Comparison of ENCODE assay signal across 23 mouse cellular contexts in genomic region chr14:37306622-37307274, GRCm38 (mm10).
DNase-seq lines count a peak whose midpoint lies in the region; ATAC-seq lines count a peak whose summit lies in the region.
"Had no signal": no experiment of that assay in that cellular context is flagged by ENCODE, and none has a peak within 500 bp of the region (broad histone marks: within the 10 kb centered on the region; RNA-seq: fewer than 3 reads in every experiment).

No protein-coding gene starts in this region.

- 59% methylated on average over 2 of the region's 2 CpGs for whole genome bisulfite sequencing in forebrain, embryonic 14.5 days
- 73% methylated on average over 2 of the region's 2 CpGs for WGBS in forebrain, embryonic 10.5 days
- 47% methylated on average over 2 of the region's 2 CpGs for WGBS in hindbrain, embryonic 15.5 days
- 57% methylated on average over 2 of the region's 2 CpGs for WGBS in hindbrain, embryonic 12.5 days
- whole genome bisulfite sequencing in neural tube, embryonic 14.5 days, result 48% methylated on average over 2 of the region's 2 CpGs
- 43% methylated on average over 2 of the region's 2 CpGs for WGBS in neural tube, embryonic 15.5 days

- H3K4me3 ChIP-seq in forebrain, embryonic 14.5 days (ENCODE audit: low read depth, low read length), result no peak overlapping the region
- H3K4me3 ChIP-seq in forebrain, embryonic 10.5 days, result no peak overlapping the region
- no peak overlapping the region for H3K4me3 ChIP-seq in hindbrain, embryonic 15.5 days
- H3K4me3 ChIP-seq in hindbrain, embryonic 12.5 days, result no peak overlapping the region
- H3K4me3 ChIP-seq in neural tube, embryonic 14.5 days (ENCODE audit: low read depth, low read length), result no peak overlapping the region
- no peak overlapping the region for H3K4me3 ChIP-seq in neural tube, embryonic 15.5 days (replicated peaks)
- H3K4me3 ChIP-seq: layer of hippocampus, adult 2 months; liver, embryonic 13.5 days; lung, embryonic 15.5 days; midbrain, embryonic 12.5 days had no signal

- H3K36me3 ChIP-seq in forebrain, embryonic 14.5 days (ENCODE audit: control insufficient read depth, insufficient read depth, low read length), result no peaks in the 10 kb centered on the region
- no peaks in the 10 kb centered on the region for H3K36me3 ChIP-seq in forebrain, embryonic 10.5 days (replicated peaks)
- H3K36me3 ChIP-seq in hindbrain, embryonic 15.5 days, result no peaks in the 10 kb centered on the region
- no peaks in the 10 kb centered on the region for H3K36me3 ChIP-seq in hindbrain, embryonic 12.5 days
- H3K36me3 ChIP-seq in neural tube, embryonic 14.5 days (ENCODE audit: control insufficient read depth, insufficient read depth, low read length), result no peaks in the 10 kb centered on the region
- H3K36me3 ChIP-seq in neural tube, embryonic 15.5 days, result no peaks in the 10 kb centered on the region
- H3K36me3 ChIP-seq: G1E; liver, embryonic 13.5 days; lung, embryonic 15.5 days; midbrain, embryonic 12.5 days had no signal

- H3K27me3 ChIP-seq in forebrain, embryonic 14.5 days (replicated peaks; ENCODE audit: control insufficient read depth, insufficient read depth, low read length), result no peaks in the 10 kb centered on the region
- no peaks in the 10 kb centered on the region for H3K27me3 ChIP-seq in forebrain, embryonic 10.5 days (ENCODE audit: poor library complexity, severe bottlenecking)
- no peaks in the 10 kb centered on the region for H3K27me3 ChIP-seq in hindbrain, embryonic 15.5 days
- no peaks in the 10 kb centered on the region for H3K27me3 ChIP-seq in hindbrain, embryonic 12.5 days
- no peaks in the 10 kb centered on the region for H3K27me3 ChIP-seq in neural tube, embryonic 14.5 days (ENCODE audit: control insufficient read depth, insufficient read depth, low read length)
- H3K27me3 ChIP-seq in neural tube, embryonic 15.5 days (replicated peaks), result no peaks in the 10 kb centered on the region
- H3K27me3 ChIP-seq: liver, embryonic 13.5 days; lung, embryonic 15.5 days; midbrain, embryonic 12.5 days had no signal

- no peak for ATAC-seq in forebrain, embryonic 14.5 days
- peak; percentile 63; the same call in 1 of the 2 replicates for ATAC-seq in hindbrain, embryonic 15.5 days (ENCODE audit: low FRiP score, low read depth)
- ATAC-seq in hindbrain, embryonic 12.5 days (ENCODE audit: low FRiP score), result no peak
- ATAC-seq in neural tube, embryonic 14.5 days (ENCODE audit: low read depth), result peak; percentile 61; the same call in 1 of the 2 replicates
- peak; percentile 31; the same call in 1 of the 2 replicates for ATAC-seq in neural tube, embryonic 15.5 days (ENCODE audit: low FRiP score)
- ATAC-seq: activated CD4-positive, CD25-positive, alpha-beta regulatory T cell, adult 4 months had no signal

- H3K4me2 ChIP-seq in forebrain, embryonic 14.5 days (ENCODE audit: low read length), result no peak overlapping the region
- H3K4me2 ChIP-seq in hindbrain, embryonic 15.5 days, result no peak overlapping the region
- no peak overlapping the region for H3K4me2 ChIP-seq in hindbrain, embryonic 12.5 days (replicated peaks)
- H3K4me2 ChIP-seq in neural tube, embryonic 14.5 days (ENCODE audit: low read depth, low read length), result no peak overlapping the region
- no peak overlapping the region for H3K4me2 ChIP-seq in neural tube, embryonic 15.5 days
- H3K4me2 ChIP-seq: liver, embryonic 13.5 days; lung, embryonic 15.5 days; midbrain, embryonic 12.5 days had no signal

- H3K9me3 ChIP-seq in forebrain, embryonic 14.5 days (replicated peaks; ENCODE audit: control insufficient read depth, low read length), result no peaks in the 10 kb centered on the region
- no peaks in the 10 kb centered on the region for H3K9me3 ChIP-seq in forebrain, embryonic 10.5 days
- H3K9me3 ChIP-seq in hindbrain, embryonic 15.5 days, result no peaks in the 10 kb centered on the region
- H3K9me3 ChIP-seq in hindbrain, embryonic 12.5 days (replicated peaks), result no peaks in the 10 kb centered on the region
- no peaks in the 10 kb centered on the region for H3K9me3 ChIP-seq in neural tube, embryonic 14.5 days (ENCODE audit: control insufficient read depth, low read length)
- no peaks in the 10 kb centered on the region for H3K9me3 ChIP-seq in neural tube, embryonic 15.5 days (replicated peaks)
- H3K9me3 ChIP-seq: G1E; liver, embryonic 13.5 days; lung, embryonic 15.5 days; midbrain, embryonic 12.5 days had no signal

- H3K9ac ChIP-seq in forebrain, embryonic 14.5 days (ENCODE audit: low read length), result no peak overlapping the region
- no peak overlapping the region for H3K9ac ChIP-seq in hindbrain, embryonic 15.5 days
- H3K9ac ChIP-seq in hindbrain, embryonic 12.5 days, result no peak overlapping the region
- H3K9ac ChIP-seq in neural tube, embryonic 14.5 days (replicated peaks; ENCODE audit: low read depth, low read length), result no peak overlapping the region
- no peak overlapping the region for H3K9ac ChIP-seq in neural tube, embryonic 15.5 days (replicated peaks)
- H3K9ac ChIP-seq: liver, embryonic 13.5 days; lung, embryonic 15.5 days; midbrain, embryonic 12.5 days had no signal

- no peak overlapping the region for H3K27ac ChIP-seq in forebrain, embryonic 14.5 days (ENCODE audit: low read depth, low read length)
- H3K27ac ChIP-seq in forebrain, embryonic 10.5 days, result no peak overlapping the region
- H3K27ac ChIP-seq in hindbrain, embryonic 15.5 days (replicated peaks), result no peak overlapping the region
- no peak overlapping the region for H3K27ac ChIP-seq in hindbrain, embryonic 12.5 days
- H3K27ac ChIP-seq in neural tube, embryonic 14.5 days (ENCODE audit: low read depth, low read length), result no peak overlapping the region
- no peak overlapping the region for H3K27ac ChIP-seq in neural tube, embryonic 15.5 days (replicated peaks)
- H3K27ac ChIP-seq: layer of hippocampus, adult 2 months; liver, embryonic 13.5 days; lung, embryonic 15.5 days; midbrain, embryonic 12.5 days had no signal

- H3K4me1 ChIP-seq in forebrain, embryonic 14.5 days (ENCODE audit: control insufficient read depth, insufficient read depth, low read length), result no peaks in the 10 kb centered on the region
- H3K4me1 ChIP-seq in forebrain, embryonic 10.5 days, result no peaks in the 10 kb centered on the region
- no peaks in the 10 kb centered on the region for H3K4me1 ChIP-seq in hindbrain, embryonic 15.5 days (replicated peaks)
- H3K4me1 ChIP-seq in hindbrain, embryonic 12.5 days, result no peaks in the 10 kb centered on the region
- no peaks in the 10 kb centered on the region for H3K4me1 ChIP-seq in neural tube, embryonic 14.5 days (ENCODE audit: control insufficient read depth, insufficient read depth, low read length)
- H3K4me1 ChIP-seq in neural tube, embryonic 15.5 days, result no peaks in the 10 kb centered on the region
- H3K4me1 ChIP-seq: liver, embryonic 13.5 days; lung, embryonic 15.5 days; midbrain, embryonic 12.5 days had no signal

- DNase-seq in forebrain, embryonic 14.5 days (ENCODE audit: low spot score), result peak; percentile 10
- no peak for DNase-seq in forebrain, embryonic 10.5 days (ENCODE audit: extremely low spot score, low spot score)
- DNase-seq in neural tube, embryonic 10.5 days (ENCODE audit: extremely low spot score, low spot score), result no peak
- no peak for DNase-seq in adrenal gland, postnatal 36 days
- DNase-seq: adrenal gland, postnatal 10 days; cerebellum, adult 11-12 months; cerebellum, postnatal 36 days; gastrocnemius, postnatal 10 days; heart, adult 11 months; kidney, adult 8-10 months; kidney, postnatal 14 days; layer of hippocampus, postnatal 36 days; liver, embryonic 13.5 days; thymus, postnatal 14 days had no signal

Comparison
In these comparisons a context has a peak if more than half of its experiments do, and no peak if none do; other contexts are left out.
1. ATAC-seq: peak in hindbrain, embryonic 15.5 days (single experiment), neural tube, embryonic 14.5 days (single experiment) and neural tube, embryonic 15.5 days (single experiment); none in forebrain, embryonic 14.5 days (single experiment) and hindbrain, embryonic 12.5 days (single experiment).